Mouse (Mus musculus) ES-Bruce4 (cell line): ENCODE results near the gene Pigl. TPM values are rescaled to one million over a fixed set of nuclear protein-coding genes. Genes with fewer than 3 reads are reported as not detected.

Experiments
- H3K27ac ChIP-seq: 2 replicates; pipeline ENCODE4 v1.5.1; 2012; ENCODE audit warnings: low read length, inconsistent platforms; ENCODE audit not compliant: insufficient read depth
- H3K27me3 ChIP-seq: 2 replicates; pipeline ENCODE4 v1.6.1; 2012; ENCODE audit warnings: mild to moderate bottlenecking, low read length, inconsistent platforms; ENCODE audit not compliant: control insufficient read depth, poor library complexity, insufficient read depth, severe bottlenecking
- H3K36me3 ChIP-seq: 2 replicates; pipeline ENCODE4 v1.6.1; 2012; ENCODE audit warnings: inconsistent platforms, mild to moderate bottlenecking, low read length, moderate library complexity; ENCODE audit not compliant: control insufficient read depth, poor library complexity, insufficient read depth, severe bottlenecking
- H3K4me1 ChIP-seq: one replicate; pipeline ENCODE4 v1.8.1; 2011; ENCODE audit warnings: low read length; ENCODE audit not compliant: control insufficient read depth, insufficient read depth
- H3K4me3 ChIP-seq: 2 replicates; pipeline ENCODE4 v1.5.1; 2011; ENCODE audit warnings: low read depth, mild to moderate bottlenecking, low read length
- H3K9ac ChIP-seq: 2 replicates; pipeline ENCODE4 v1.6.1; 2012; ENCODE audit warnings: low read depth, mild to moderate bottlenecking, inconsistent platforms; ENCODE audit not compliant: poor library complexity, severe bottlenecking
- H3K9me3 ChIP-seq: replicated peaks from 2 replicates; pipeline ENCODE4 v1.6.1; 2012; ENCODE audit warnings: mild to moderate bottlenecking, low read length, inconsistent platforms; ENCODE audit not compliant: control insufficient read depth, poor library complexity, insufficient read depth, severe bottlenecking
- CTCF ChIP-seq: IDR thresholded peaks from one replicate; pipeline ENCODE4 v1.8.1; 2011; ENCODE audit warnings: low read depth, low read length
- EP300 ChIP-seq: IDR thresholded peaks from 2 replicates; pipeline ENCODE4 v1.6.1; 2011; ENCODE audit warnings: low read depth, low read length; ENCODE audit not compliant: insufficient read depth
- POLR2A ChIP-seq: IDR thresholded peaks from one replicate; pipeline ENCODE4 v1.8.1; 2011; ENCODE audit warnings: low read length; ENCODE audit not compliant: insufficient read depth
- polyA plus RNA-seq: library from polyadenylated mRNA; stranded (reverse); fragments of >200 nt; gene quantifications from 2 replicates; pipeline ENCODE4 v1.2.4, GENCODE M21; 2011; ENCODE audit warnings: low read depth; ENCODE audit not compliant: missing spikeins, insufficient read depth, insufficient read length

Pigl gene
- polyA plus RNA-seq, 1 experiment = 14.1 TPM

DNA sequence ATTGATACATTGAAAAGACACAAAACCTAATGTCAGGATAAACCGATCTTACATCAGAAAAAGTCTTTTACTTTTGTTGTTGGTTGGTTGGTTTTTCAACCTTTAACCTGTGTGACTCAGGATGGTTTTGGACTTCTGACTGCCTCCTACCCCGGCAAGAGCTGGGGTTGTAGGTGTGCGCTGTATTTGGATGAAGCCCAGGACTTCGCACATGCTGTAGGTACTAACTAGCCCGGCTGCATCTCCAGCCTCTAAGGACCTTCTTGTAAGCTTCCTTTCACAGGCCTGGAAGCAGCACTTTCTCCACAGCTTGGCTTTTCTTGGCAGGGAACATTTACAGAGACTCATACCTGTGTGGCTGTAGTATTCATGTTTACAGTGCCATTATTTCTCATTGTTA, 15.3 kb downstream of the Pigl start:
- Histone ChIP-seq H3K9ac (no peak overlapping the region), H3K27ac (no peak overlapping the region), H3K4me1 (no peaks in the 10 kb centered on the region), H3K9me3 (no peaks in the 10 kb centered on the region), H3K4me3 (no peak overlapping the region), H3K27me3 (no peaks in the 10 kb centered on the region), H3K36me3 (peaks cover 4% of the 10 kb centered on the region; the same call in 1 of the 2 replicates)
- TF ChIP-seq EP300 (no peak), POLR2A (no peak), CTCF (no peak)

DNA sequence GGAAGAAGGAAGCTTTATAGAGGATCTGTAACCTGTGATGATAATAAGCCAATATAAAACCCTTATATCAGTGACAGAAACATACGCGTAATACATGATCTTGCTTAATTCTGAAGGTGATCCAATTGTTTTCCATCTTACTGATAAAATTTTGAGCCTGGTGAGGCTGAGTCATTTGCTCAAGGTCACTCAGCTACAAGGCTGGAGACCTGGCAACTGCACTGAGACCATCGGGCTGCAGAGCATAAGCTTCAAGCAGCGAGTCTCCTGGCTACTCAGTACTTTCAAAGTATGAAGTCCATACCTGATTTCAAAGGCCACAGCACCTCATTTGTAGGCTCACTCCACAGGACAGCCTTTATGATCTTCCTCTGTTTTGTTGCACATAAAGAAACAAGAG, 17.9 kb downstream of the Pigl start:
- TF ChIP-seq CTCF = no peak
- no peak for TF ChIP-seq EP300
- no peak for TF ChIP-seq POLR2A
- Histone ChIP-seq H3K36me3 (peaks cover 4% of the 10 kb centered on the region; the same call in 1 of the 2 replicates), H3K9me3 (no peaks in the 10 kb centered on the region), H3K27me3 (no peaks in the 10 kb centered on the region), H3K4me1 (peaks cover 1% of the 10 kb centered on the region), H3K9ac (no peak overlapping the region), H3K27ac (no peak overlapping the region), H3K4me3 (no peak overlapping the region)

DNA sequence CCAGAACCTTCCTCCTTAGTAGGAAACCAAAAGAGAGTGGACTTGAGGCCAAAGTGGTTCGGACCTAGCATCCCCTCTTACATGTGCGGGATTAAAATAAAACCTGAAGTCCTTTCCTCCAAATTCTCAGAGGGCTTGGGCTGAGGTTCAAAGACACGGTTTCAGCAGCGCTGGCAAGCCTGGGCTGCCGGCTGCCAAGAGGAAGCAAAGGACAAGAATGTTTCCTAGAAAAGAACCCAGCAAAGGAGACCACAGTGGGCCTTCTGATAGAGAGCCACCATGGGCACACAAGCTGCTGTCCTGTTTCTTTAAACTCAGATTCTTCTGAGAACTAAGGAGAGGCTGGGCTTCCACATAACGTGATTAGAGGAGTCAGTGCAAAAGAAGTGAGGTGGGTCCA, 20.7 kb downstream of the Pigl start:
- Histone ChIP-seq H3K27ac (peak overlapping the region; percentile 15), H3K27me3 (no peaks in the 10 kb centered on the region), H3K9me3 (no peaks in the 10 kb centered on the region), H3K4me1 (peaks cover 1% of the 10 kb centered on the region), H3K36me3 (peaks cover 4% of the 10 kb centered on the region; the same call in 1 of the 2 replicates), H3K4me3 (no peak overlapping the region), H3K9ac (peak overlapping the region; percentile 18; the same call in 1 of the 2 replicates)
- TF ChIP-seq POLR2A = no peak
- no peak for TF ChIP-seq CTCF
- TF ChIP-seq EP300 = no peak

DNA sequence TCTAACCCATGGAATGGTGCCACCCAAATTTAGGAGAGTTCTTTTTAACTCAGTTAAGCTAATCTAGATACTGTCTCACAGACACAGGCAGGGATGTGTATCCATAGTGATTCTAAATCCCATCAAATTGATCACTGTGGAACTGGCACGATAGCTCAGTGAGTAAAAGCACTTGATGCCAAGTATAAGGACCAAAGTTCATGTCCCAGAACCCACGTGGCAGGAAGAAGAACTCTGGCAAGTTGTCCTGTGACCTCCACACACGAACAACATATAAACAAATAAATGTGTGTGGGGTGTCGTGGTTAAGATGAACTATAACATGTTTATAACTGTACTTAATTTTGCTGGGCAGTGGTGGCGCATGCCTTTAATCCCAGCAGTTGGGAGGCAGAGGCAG, 21.3 kb downstream of the Pigl start:
- Histone ChIP-seq H3K9me3 (no peaks in the 10 kb centered on the region), H3K27me3 (no peaks in the 10 kb centered on the region), H3K4me1 (peaks cover 1% of the 10 kb centered on the region), H3K9ac (0 out of 2 replicates have a peak overlapping the region, but pooled peaks have one; percentile 18), H3K36me3 (peaks cover 4% of the 10 kb centered on the region; the same call in 1 of the 2 replicates), H3K27ac (peak overlapping the region; percentile 15; the same call in 1 of the 2 replicates), H3K4me3 (no peak overlapping the region)
- TF ChIP-seq EP300 (no peak), CTCF (no peak), POLR2A (no peak)

DNA sequence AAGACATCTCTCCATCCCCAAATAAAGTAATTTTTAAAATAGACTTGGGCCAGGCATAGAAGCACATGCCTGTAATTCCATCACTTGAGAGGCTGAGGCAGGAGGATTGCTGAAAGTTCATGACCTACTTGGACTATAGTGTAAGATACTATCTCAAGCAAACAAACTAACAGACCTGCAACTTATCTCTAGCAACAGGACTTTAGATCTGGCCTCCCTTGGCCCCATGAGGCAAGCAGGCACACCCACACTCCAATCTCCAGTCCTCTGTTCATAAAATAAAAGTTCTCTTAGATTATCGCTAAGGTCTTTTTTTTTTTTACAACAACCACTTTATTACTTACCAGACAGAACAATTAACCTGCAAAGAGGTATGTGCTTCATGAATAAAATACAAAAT, 28.7 kb downstream of the Pigl start:
- Histone ChIP-seq H3K9ac (no peak overlapping the region), H3K4me3 (no peak overlapping the region), H3K27me3 (no peaks in the 10 kb centered on the region), H3K9me3 (no peaks in the 10 kb centered on the region), H3K27ac (no peak overlapping the region), H3K36me3 (no peaks in the 10 kb centered on the region), H3K4me1 (peaks cover 5% of the 10 kb centered on the region)
- TF ChIP-seq EP300 = no peak
- TF ChIP-seq CTCF = no peak
- TF ChIP-seq POLR2A = no peak

DNA sequence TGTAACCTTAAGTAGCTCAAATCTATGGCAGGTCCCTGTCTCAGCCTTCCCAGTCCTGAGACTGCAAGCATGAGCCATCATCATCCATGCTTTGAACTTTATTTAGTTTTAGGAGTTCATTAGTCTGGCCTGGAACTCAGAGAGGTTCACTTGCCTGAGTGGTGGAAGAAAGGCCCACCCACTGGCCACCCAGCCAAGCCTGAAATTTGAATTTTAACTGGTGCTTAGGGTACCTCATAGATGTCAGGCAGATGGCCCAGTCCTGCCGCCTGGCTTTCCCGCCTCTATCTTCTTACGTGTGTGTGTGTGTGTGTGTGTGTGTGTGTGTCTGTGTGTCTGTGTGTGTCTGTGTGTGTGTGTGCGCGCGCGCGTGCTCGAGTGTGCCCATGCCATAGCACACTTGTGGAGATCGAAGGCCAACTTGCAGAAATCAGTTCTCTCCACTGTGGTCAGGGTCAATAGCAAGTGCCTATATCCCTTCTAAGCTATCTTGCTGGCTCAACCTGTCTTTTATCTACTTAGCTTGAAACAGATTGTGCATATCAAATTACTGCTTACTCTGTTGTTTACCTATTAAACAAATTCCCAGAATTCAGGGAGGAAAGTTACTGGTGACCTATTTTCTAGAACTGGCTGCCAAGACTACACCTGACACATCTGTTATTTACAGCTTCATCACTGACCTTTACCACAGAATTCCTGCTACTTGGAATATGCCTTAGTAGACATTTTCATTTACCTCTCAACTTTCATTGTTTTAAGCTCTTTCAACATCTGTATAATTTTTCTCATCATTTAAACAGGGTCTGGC, 29.5 kb downstream of the Pigl start:
- Histone ChIP-seq H3K9me3 (no peaks in the 10 kb centered on the region), H3K36me3 (no peaks in the 10 kb centered on the region), H3K4me3 (peak overlapping the region; percentile 29; the same call in 1 of the 2 replicates), H3K27ac (peak overlapping the region; percentile 62; the same call in 1 of the 2 replicates), H3K9ac (peak overlapping the region; percentile 36; the same call in 1 of the 2 replicates), H3K4me1 (peaks cover 6% of the 10 kb centered on the region), H3K27me3 (no peaks in the 10 kb centered on the region)
- TF ChIP-seq EP300 (no peak), POLR2A (no peak), CTCF (no peak)
